Mouse (Mus musculus) lung, embryonic 14.5 days (tissue): ENCODE results near the gene Actg2. TPM values are rescaled to one million over a fixed set of nuclear protein-coding genes. Genes with fewer than 3 reads are reported as not detected.
"Not testable (repeated sequence)": the region's sequence is repeated elsewhere in the genome, so short reads cannot be mapped to it uniquely, and the experiment has no call there.

Experiments used
- ATAC-seq: fragments of 200-750 bp; cut with Nextera tagmentation; 2 replicates; pipeline ENCODE4 v1.8.0; 2017; ENCODE audit warnings: mild to moderate bottlenecking, moderate TSS enrichment, moderate library complexity; ENCODE audit not compliant: insufficient read depth
- DNase-seq: peaks from one replicate; pipeline ENCODE4 v3.0.0-alpha.2; 2015
- H3K27ac ChIP-seq: fragments of 300-500 bp; sonication (generic); 2 replicates; pipeline ENCODE4 v1.5.1; 2014; ENCODE audit warnings: low read depth, mild to moderate bottlenecking, moderate library complexity
- H3K27me3 ChIP-seq: fragments of 300-500 bp; sonication (generic); 2 replicates; pipeline ENCODE4 v1.6.1; 2014; ENCODE audit warnings: low read length, control low read depth; ENCODE audit not compliant: insufficient read depth
- H3K36me3 ChIP-seq: fragments of 300-500 bp; sonication (generic); 2 replicates; pipeline ENCODE4 v1.6.1; 2014; ENCODE audit warnings: control low read depth; ENCODE audit not compliant: insufficient read depth
- H3K4me1 ChIP-seq: fragments of 300-500 bp; sonication (generic); 2 replicates; pipeline ENCODE4 v1.6.1; 2014; ENCODE audit warnings: antibody characterized with exemption, control low read depth; ENCODE audit not compliant: insufficient read depth
- H3K4me2 ChIP-seq: fragments of 300-500 bp; sonication (generic); 2 replicates; pipeline ENCODE4 v1.6.1; 2014; ENCODE audit warnings: mild to moderate bottlenecking
- H3K4me3 ChIP-seq: fragments of 300-500 bp; sonication (generic); 2 replicates; pipeline ENCODE4 v1.5.1; 2014; ENCODE audit warnings: low read depth, low read length
- H3K9ac ChIP-seq: fragments of 300-500 bp; sonication (generic); 2 replicates; pipeline ENCODE4 v1.6.1; 2014
- H3K9me3 ChIP-seq: fragments of 300-500 bp; sonication (generic); 2 replicates; pipeline ENCODE4 v1.6.1; 2016; ENCODE audit warnings: low read depth, low read length, control low read depth
- CTCF ChIP-seq: IDR thresholded peaks from 2 replicates; pipeline ENCODE4 v1.5.1; 2016; ENCODE audit warnings: antibody characterized with exemption, low read depth
- WGBS: fragments of 180-500 bp; shearing (Covaris S2); extraction: QIAGEN DNeasy Blood & Tissue Kit; methylation state at CpG from one replicate; pipeline ENCODE4 v1.1.7; 2014; 5-methylcytosine and 5-hydroxymethylcytosine counted together
- polyA plus RNA-seq: library from polyadenylated mRNA; unstranded; fragments of >200 nt; fragmentation: Nextera tagmentation; extraction: Ambion mirVana; gene quantifications from 2 replicates; pipeline ENCODE4 v1.2.1, GENCODE M21; 2014

Actg2 gene
- polyA plus RNA-seq = 204 and 205 TPM in 2 replicates

DNA sequence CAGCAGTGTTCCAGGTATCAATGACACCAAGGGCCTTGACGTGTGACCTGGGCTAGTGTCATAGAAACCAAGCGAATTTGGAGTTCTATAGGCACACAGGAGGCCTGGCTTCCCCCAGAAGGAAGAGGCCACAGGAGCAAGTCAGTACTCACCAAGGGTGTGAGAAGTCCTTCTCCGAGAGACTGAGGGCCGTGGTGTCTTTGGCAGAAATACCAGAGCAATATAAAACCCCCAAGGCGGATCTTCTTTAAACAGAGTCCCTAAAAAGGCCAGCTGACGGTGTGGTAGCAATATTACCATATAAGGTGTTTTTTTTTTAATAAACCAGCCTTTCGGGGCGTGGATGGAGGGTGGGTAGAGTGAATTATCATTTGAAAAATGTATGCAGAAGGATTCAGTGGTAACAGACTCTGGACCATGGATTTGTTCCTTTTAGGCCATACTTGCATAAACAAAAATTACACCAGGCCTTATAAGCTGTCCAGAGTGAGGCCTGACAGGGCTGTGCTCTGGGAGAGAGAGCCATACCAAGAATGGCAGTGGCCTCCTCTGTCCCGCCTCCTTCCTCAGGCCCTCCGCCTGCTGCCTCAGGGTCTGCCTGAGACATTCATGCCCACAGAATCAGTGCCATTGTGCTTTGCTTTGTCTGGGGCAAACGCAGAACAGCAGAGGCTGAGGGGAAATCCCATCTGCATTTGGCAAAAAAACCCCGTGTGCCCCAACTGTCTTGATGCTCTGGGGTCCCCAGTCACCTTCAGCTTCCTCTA, at the start of gene Actg2:
Gene Actg2, minus strand, starts transcription at position 238 of the 767 bp plus-strand sequence.
- H3K4me3 ChIP-seq = peak within 1 kb of the TSS; percentile 21

DNA sequence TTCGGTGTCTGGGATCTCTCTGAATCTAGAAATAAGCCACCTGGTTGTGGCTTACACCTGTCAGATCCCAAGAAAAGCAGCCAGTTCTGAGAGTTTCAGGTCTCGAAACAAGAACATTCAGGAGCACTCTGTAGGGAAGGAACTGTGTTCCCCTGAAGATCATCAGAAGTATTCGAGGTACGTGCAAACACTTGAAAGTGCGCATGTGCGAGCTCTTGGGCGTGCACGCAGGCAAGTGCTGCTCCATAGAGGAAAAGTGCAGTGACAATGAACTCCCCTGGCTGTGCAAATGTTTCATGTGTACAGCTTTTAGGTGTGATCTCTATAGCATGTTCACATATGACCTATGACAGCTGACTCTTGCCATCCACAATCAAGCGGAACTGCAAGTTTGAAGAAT, 49.3 kb upstream of the Actg2 start:
- ATAC-seq, H3K4me1 ChIP-seq, H3K27ac ChIP-seq, H3K4me3 ChIP-seq, H3K4me2 ChIP-seq, H3K27me3 ChIP-seq, H3K9ac ChIP-seq, H3K9me3 ChIP-seq, H3K36me3 ChIP-seq: not testable (repeated sequence)
- 58% methylated on average over 9 of the region's 9 CpGs for WGBS
- peak; percentile 30 for DNase-seq

More for the DNA sequence above, at the start of gene Actg2:
- Histone ChIP-seq H3K36me3 (no peaks in the 10 kb centered on the region), H3K27ac (peak within 1 kb of the TSS; percentile 78), H3K9me3 (no peaks in the 10 kb centered on the region), H3K4me1 (no peaks in the 10 kb centered on the region), H3K27me3 (no peaks in the 10 kb centered on the region), H3K4me2 (peak within 1 kb of the TSS; percentile 42; the same call in 1 of the 2 replicates), H3K9ac (peak within 1 kb of the TSS; percentile 32; the same call in 1 of the 2 replicates)
- ATAC-seq = peak; percentile 78
- no peak for TF ChIP-seq CTCF
- peak; percentile 57 for DNase-seq
- WGBS = 46% methylated on average over 12 of the region's 12 CpGs

DNA sequence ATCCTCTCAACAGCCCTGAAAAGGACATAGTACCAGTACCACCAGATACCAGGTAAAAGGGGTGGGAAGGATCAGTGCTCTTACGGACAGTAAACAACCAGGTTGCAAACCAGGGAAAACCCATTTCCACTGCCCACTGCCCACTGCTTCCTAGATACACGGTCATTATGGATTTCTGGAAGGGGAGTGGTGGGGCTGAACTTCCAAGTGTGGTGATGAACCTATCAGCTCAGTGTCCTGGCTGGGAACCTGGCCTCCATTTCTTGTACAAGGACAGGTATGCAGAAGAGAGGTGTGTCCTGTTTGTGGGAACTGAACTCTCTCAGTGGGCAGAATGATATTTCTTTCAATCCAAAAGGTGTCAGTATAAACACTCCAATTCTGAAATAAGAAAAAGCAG, 47.5 kb upstream of the Actg2 start:
- 66% methylated on average over 2 of the region's 2 CpGs for WGBS
- Histone ChIP-seq H3K4me1 (no peaks in the 10 kb centered on the region), H3K27me3 (no peaks in the 10 kb centered on the region), H3K36me3 (no peaks in the 10 kb centered on the region), H3K4me3 (no peak overlapping the region), H3K4me2 (no peak overlapping the region), H3K27ac (no peak overlapping the region), H3K9me3 (no peaks in the 10 kb centered on the region), H3K9ac (no peak overlapping the region)
- ATAC-seq = no peak
- no peak for TF ChIP-seq CTCF
- no peak for DNase-seq

DNA sequence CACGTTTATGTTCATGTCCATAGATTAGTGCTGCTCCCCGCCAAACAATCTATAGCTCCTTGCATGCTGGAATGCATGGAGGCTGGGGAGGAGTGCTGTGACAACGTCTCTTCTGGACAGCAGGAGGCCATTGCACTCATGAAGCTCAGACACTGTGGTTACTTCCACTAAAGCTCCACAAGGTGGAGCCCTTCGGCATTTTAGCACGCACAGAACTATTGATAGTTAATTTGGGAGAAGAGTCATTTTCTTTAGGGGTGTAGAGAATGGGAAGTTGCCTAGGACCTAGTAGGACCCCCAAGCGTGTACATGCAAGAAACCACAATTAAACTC, 46.8 kb upstream of the Actg2 start:
- H3K9ac ChIP-seq = no peak overlapping the region
- no peaks in the 10 kb centered on the region for H3K36me3 ChIP-seq
- H3K4me2 ChIP-seq = 0 out of 2 replicates have a peak overlapping the region, but pooled peaks have one; percentile 10
- H3K9me3 ChIP-seq = no peaks in the 10 kb centered on the region
- ATAC-seq (0 out of 2 replicates have a peak, but pooled peaks have one; percentile 65), DNase-seq (peak; percentile 89)
- no peak overlapping the region for H3K4me3 ChIP-seq
- H3K27me3 ChIP-seq = no peaks in the 10 kb centered on the region
- WGBS = 0% methylated on average over 6 of the region's 6 CpGs
- H3K4me1 ChIP-seq = no peaks in the 10 kb centered on the region
- peak; percentile 90 for TF ChIP-seq CTCF
- no peak overlapping the region for H3K27ac ChIP-seq

DNA sequence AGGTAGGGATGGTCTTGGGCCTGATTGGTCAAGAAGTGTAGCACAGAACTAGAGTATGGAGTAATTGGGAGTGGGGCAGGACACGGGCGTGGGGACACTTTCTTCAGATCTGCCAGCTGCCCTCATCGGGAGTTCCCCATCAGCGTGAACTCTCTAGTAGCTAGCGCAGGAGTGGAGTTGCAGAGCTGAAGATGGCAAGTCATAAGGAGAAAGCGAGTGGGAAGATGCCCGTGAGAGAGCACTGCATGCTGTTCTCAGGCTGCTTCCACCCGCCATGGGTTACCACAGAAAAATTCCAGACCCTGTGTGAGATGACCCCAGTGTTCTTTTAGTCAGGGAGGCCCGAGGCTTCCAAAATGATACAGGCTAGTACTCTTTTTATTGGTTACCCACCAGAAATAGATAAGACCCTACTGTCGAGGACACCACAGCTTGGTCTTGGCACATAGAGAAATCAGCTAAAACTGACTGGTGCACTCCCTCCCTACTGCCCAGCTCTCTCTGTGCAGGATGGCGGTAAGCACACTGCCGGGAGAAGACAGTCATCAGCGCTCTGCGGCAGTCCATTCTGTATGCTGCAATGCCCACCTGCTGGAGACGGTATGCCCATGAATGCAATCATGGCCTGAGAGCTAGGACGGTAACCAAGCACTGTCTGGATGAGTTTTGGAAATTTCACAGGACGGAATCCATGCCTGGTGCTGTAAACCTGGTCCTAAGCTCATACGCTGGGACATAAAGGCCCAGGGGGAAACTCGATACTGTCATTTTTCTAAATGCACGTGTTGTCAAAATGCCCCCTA, 46.3 kb upstream of the Actg2 start:
- DNase-seq = no peak
- Histone ChIP-seq H3K9me3 (no peaks in the 10 kb centered on the region), H3K4me1 (no peaks in the 10 kb centered on the region), H3K36me3 (no peaks in the 10 kb centered on the region), H3K9ac (no peak overlapping the region), H3K4me3 (no peak overlapping the region), H3K4me2 (0 out of 2 replicates have a peak overlapping the region, but pooled peaks have one; percentile 10), H3K27ac (no peak overlapping the region), H3K27me3 (no peaks in the 10 kb centered on the region)
- ATAC-seq = 0 out of 2 replicates have a peak, but pooled peaks have one; percentile 27
- 49% methylated on average over 20 of the region's 20 CpGs for WGBS
- no peak for TF ChIP-seq CTCF

GRCm38 (mm10) chr6:83577534-83577933, 41.5 kb upstream of the Actg2 start:
- no peaks in the 10 kb centered on the region for H3K4me1 ChIP-seq
- H3K36me3 ChIP-seq = no peaks in the 10 kb centered on the region
- no peak overlapping the region for H3K4me2 ChIP-seq
- DNase-seq (peak; percentile 17), ATAC-seq (no peak)
- no peaks in the 10 kb centered on the region for H3K27me3 ChIP-seq
- TF ChIP-seq CTCF = no peak
- H3K9me3 ChIP-seq = no peaks in the 10 kb centered on the region
- H3K4me3 ChIP-seq = no peak overlapping the region
- no peak overlapping the region for H3K9ac ChIP-seq
- no peak overlapping the region for H3K27ac ChIP-seq

DNA sequence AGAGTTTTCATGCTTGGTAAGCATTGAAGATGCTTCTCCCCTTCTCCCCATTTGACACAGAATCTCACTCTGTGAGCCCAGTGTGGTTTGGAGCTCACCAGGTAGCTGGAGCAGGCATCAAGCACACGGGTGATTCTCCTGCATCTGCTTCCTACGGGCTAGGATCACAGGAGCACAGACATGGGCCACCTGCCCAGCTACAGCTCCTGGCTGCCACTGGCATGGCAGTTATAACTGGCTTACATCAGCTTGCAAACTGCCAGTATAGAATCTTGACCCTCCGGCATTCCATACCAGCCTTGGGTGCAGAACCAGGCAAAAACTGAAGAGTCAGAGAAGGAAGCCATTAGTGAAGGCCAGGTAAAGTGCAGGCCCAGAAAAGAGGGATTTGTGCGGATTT, 39.5 kb upstream of the Actg2 start:
- DNase-seq (no peak), ATAC-seq (no peak)
- Histone ChIP-seq H3K27ac (no peak overlapping the region), H3K4me1 (no peaks in the 10 kb centered on the region), H3K4me2 (no peak overlapping the region), H3K27me3 (no peaks in the 10 kb centered on the region), H3K9ac (no peak overlapping the region), H3K36me3 (no peaks in the 10 kb centered on the region), H3K4me3 (no peak overlapping the region), H3K9me3 (no peaks in the 10 kb centered on the region)
- 70% methylated on average over 4 of the region's 4 CpGs for WGBS
- TF ChIP-seq CTCF = no peak
